Mouse (Mus musculus): ENCODE data around the gene Slc3a2. TPM values are rescaled to one million over a fixed set of nuclear protein-coding genes. Genes with fewer than 3 reads are reported as not detected.

Slc3a2 gene
- polyA plus RNA-seq (2015; fragmentation: Nextera tagmentation; extraction: Ambion mirVana): 158 and 159 TPM in 2 replicates

GRCm38 (mm10) chr19:8722907-8723573, at the start of gene Slc3a2:
TSS of gene Slc3a2 (minus strand) at chr19:8723369.
- peak within 1 kb of the TSS; percentile 89 for H3K9ac ChIP-seq (replicated peaks)
- under 1% methylated on average over 50 of the region's 50 CpGs for WGBS
- H3K9me3 ChIP-seq (replicated peaks): no peaks in the 10 kb centered on the region
- H3K36me3 ChIP-seq: peaks cover 26% of the 10 kb centered on the region
- peak; percentile 97 for ATAC-seq (ENCODE audit: low FRiP score)
- peak within 1 kb of the TSS; percentile 96 for H3K27ac ChIP-seq (replicated peaks)
- H3K4me2 ChIP-seq: peak within 1 kb of the TSS; percentile 67
- H3K27me3 ChIP-seq (replicated peaks): no peaks in the 10 kb centered on the region
- peak within 1 kb of the TSS; percentile 70 for H3K4me3 ChIP-seq (replicated peaks)
- H3K4me1 ChIP-seq: peaks cover 39% of the 10 kb centered on the region

- ATAC-seq (ENCODE audit: low FRiP score): peak; percentile 43; the same call in 1 of the 2 replicates
- H3K36me3 ChIP-seq: peaks cover 57% of the 10 kb centered on the region
Measured at GRCm38 (mm10) chr19:8770567-8771270, 47.5 kb upstream of the Slc3a2 start, which contains the start of gene Tmem223. TSS of gene Tmem223 (plus strand) at chr19:8770996.

GRCm38 (mm10) chr19:8765562-8765961, 42.4 kb upstream of the Slc3a2 start:
- no peak overlapping the region for H3K4me3 ChIP-seq (replicated peaks)
- no peak overlapping the region for H3K27ac ChIP-seq (replicated peaks)
- no peaks in the 10 kb centered on the region for H3K27me3 ChIP-seq (replicated peaks)
- H3K36me3 ChIP-seq: peaks cover 83% of the 10 kb centered on the region
- no peak overlapping the region for H3K9ac ChIP-seq (replicated peaks)
- WGBS: 97% methylated on average over 9 of the region's 9 CpGs
- no peak for ATAC-seq (ENCODE audit: low FRiP score)
- no peak overlapping the region for H3K4me2 ChIP-seq
- peaks cover 4% of the 10 kb centered on the region for H3K4me1 ChIP-seq
- no peaks in the 10 kb centered on the region for H3K9me3 ChIP-seq (replicated peaks)

More at GRCm38 (mm10) chr19:8770567-8771270, 47.5 kb upstream of the Slc3a2 start, which contains the start of gene Tmem223:
- Histone ChIP-seq H3K27ac (replicated peaks) (peak within 1 kb of the TSS; percentile 90), H3K4me1 (peaks cover 38% of the 10 kb centered on the region), H3K9ac (replicated peaks) (peak within 1 kb of the TSS; percentile 90), H3K9me3 (replicated peaks) (no peaks in the 10 kb centered on the region), H3K4me3 (replicated peaks) (peak within 1 kb of the TSS; percentile 75), H3K4me2 (peak within 1 kb of the TSS; percentile 71), H3K27me3 (replicated peaks) (no peaks in the 10 kb centered on the region)
- WGBS: 20% methylated on average over 29 of the region's 29 CpGs

- no peak for ATAC-seq (ENCODE audit: low FRiP score)
- H3K4me3 ChIP-seq (replicated peaks): no peak overlapping the region
- H3K4me1 ChIP-seq: peaks cover 9% of the 10 kb centered on the region
- H3K9me3 ChIP-seq (replicated peaks): no peaks in the 10 kb centered on the region
- H3K27me3 ChIP-seq (replicated peaks): no peaks in the 10 kb centered on the region
- WGBS: 95% methylated on average over 4 of the region's 4 CpGs
- no peak overlapping the region for H3K27ac ChIP-seq (replicated peaks)
- peaks cover 63% of the 10 kb centered on the region for H3K36me3 ChIP-seq
- no peak overlapping the region for H3K9ac ChIP-seq (replicated peaks)
- no peak overlapping the region for H3K4me2 ChIP-seq
Measured at GRCm38 (mm10) chr19:8763276-8763675, 40.1 kb upstream of the Slc3a2 start.

GRCm38 (mm10) chr19:8760757-8761156, 37.6 kb upstream of the Slc3a2 start:
- Histone ChIP-seq H3K9me3 (replicated peaks) (no peaks in the 10 kb centered on the region), H3K4me3 (replicated peaks) (no peak overlapping the region), H3K36me3 (peaks cover 38% of the 10 kb centered on the region), H3K27ac (replicated peaks) (no peak overlapping the region), H3K9ac (replicated peaks) (no peak overlapping the region), H3K4me1 (peaks cover 23% of the 10 kb centered on the region), H3K4me2 (no peak overlapping the region), H3K27me3 (replicated peaks) (no peaks in the 10 kb centered on the region)
- no peak for ATAC-seq (ENCODE audit: low FRiP score)
- 85% methylated on average over 2 of the region's 2 CpGs for WGBS

- ATAC-seq (ENCODE audit: low FRiP score): no peak
- Histone ChIP-seq H3K4me2 (peak overlapping the region; percentile 75), H3K36me3 (peaks cover 34% of the 10 kb centered on the region), H3K9ac (replicated peaks) (no peak overlapping the region), H3K9me3 (replicated peaks) (no peaks in the 10 kb centered on the region), H3K27ac (replicated peaks) (no peak overlapping the region), H3K4me1 (peaks cover 34% of the 10 kb centered on the region), H3K27me3 (replicated peaks) (no peaks in the 10 kb centered on the region), H3K4me3 (replicated peaks) (no peak overlapping the region)
- WGBS: 88% methylated on average over 2 of the region's 2 CpGs
Measured at GRCm38 (mm10) chr19:8758899-8759298, 35.7 kb upstream of the Slc3a2 start.

- 5% methylated on average over 14 of the region's 14 CpGs for WGBS
- Histone ChIP-seq H3K4me1 (peaks cover 34% of the 10 kb centered on the region), H3K4me3 (replicated peaks) (peak overlapping the region; percentile 99), H3K4me2 (peak overlapping the region; percentile 75), H3K27ac (replicated peaks) (peak overlapping the region; percentile 89), H3K27me3 (replicated peaks) (no peaks in the 10 kb centered on the region), H3K36me3 (peaks cover 29% of the 10 kb centered on the region), H3K9ac (replicated peaks) (peak overlapping the region; percentile 98), H3K9me3 (replicated peaks) (no peaks in the 10 kb centered on the region)
- ATAC-seq (ENCODE audit: low FRiP score): 0 out of 2 replicates have a peak, but pooled peaks have one; percentile 7
Measured at GRCm38 (mm10) chr19:8757471-8757998, 34.4 kb upstream of the Slc3a2 start.

GRCm38 (mm10) chr19:8756635-8757387, 33.6 kb upstream of the Slc3a2 start, which contains the start of gene Nxf1:
TSS of gene Nxf1 (plus strand) at chr19:8757073.
- Histone ChIP-seq H3K4me1 (peaks cover 34% of the 10 kb centered on the region), H3K27me3 (replicated peaks) (no peaks in the 10 kb centered on the region), H3K4me3 (replicated peaks) (peak within 1 kb of the TSS; percentile 99), H3K36me3 (peaks cover 30% of the 10 kb centered on the region), H3K9ac (replicated peaks) (peak within 1 kb of the TSS; percentile 98), H3K27ac (replicated peaks) (peak within 1 kb of the TSS; percentile 89), H3K9me3 (replicated peaks) (no peaks in the 10 kb centered on the region), H3K4me2 (peak within 1 kb of the TSS; percentile 75)
- peak; percentile 97 for ATAC-seq (ENCODE audit: low FRiP score)
- under 1% methylated on average over 74 of the region's 75 CpGs for WGBS

- no peak for ATAC-seq (ENCODE audit: low FRiP score)
- H3K27ac ChIP-seq (replicated peaks): no peak overlapping the region
- H3K36me3 ChIP-seq: peaks cover 40% of the 10 kb centered on the region
- H3K27me3 ChIP-seq (replicated peaks): no peaks in the 10 kb centered on the region
- peak overlapping the region; percentile 99; the same call in 1 of the 2 replicates for H3K4me3 ChIP-seq (replicated peaks)
- no peaks in the 10 kb centered on the region for H3K9me3 ChIP-seq (replicated peaks)
- H3K4me2 ChIP-seq: peak overlapping the region; percentile 75
- peaks cover 34% of the 10 kb centered on the region for H3K4me1 ChIP-seq
- H3K9ac ChIP-seq (replicated peaks): no peak overlapping the region
- 81% methylated on average over 3 of the region's 3 CpGs for WGBS
Measured at GRCm38 (mm10) chr19:8755652-8756051, 32.5 kb upstream of the Slc3a2 start.

- no peak overlapping the region for H3K27ac ChIP-seq (replicated peaks)
- H3K27me3 ChIP-seq (replicated peaks): no peaks in the 10 kb centered on the region
- peaks cover 84% of the 10 kb centered on the region for H3K36me3 ChIP-seq
- H3K4me3 ChIP-seq (replicated peaks): no peak overlapping the region
- H3K9ac ChIP-seq (replicated peaks): no peak overlapping the region
- 77% methylated on average over 2 of the region's 2 CpGs for WGBS
- H3K4me2 ChIP-seq: no peak overlapping the region
- H3K4me1 ChIP-seq: peaks cover 14% of the 10 kb centered on the region
- no peak for ATAC-seq (ENCODE audit: low FRiP score)
- no peaks in the 10 kb centered on the region for H3K9me3 ChIP-seq (replicated peaks)
Measured at GRCm38 (mm10) chr19:8747368-8747767, 24.2 kb upstream of the Slc3a2 start.

- ATAC-seq (ENCODE audit: low FRiP score): no peak
- Histone ChIP-seq H3K9ac (replicated peaks) (no peak overlapping the region), H3K27me3 (replicated peaks) (no peaks in the 10 kb centered on the region), H3K4me3 (replicated peaks) (no peak overlapping the region), H3K4me1 (peaks cover 26% of the 10 kb centered on the region), H3K9me3 (replicated peaks) (no peaks in the 10 kb centered on the region), H3K27ac (replicated peaks) (no peak overlapping the region), H3K4me2 (no peak overlapping the region), H3K36me3 (peaks cover 66% of the 10 kb centered on the region)
- WGBS: 95% methylated on average over 1 of the region's 1 CpGs
Measured at GRCm38 (mm10) chr19:8745382-8745781, 22.2 kb upstream of the Slc3a2 start.

All from neural tube, embryonic 15.5 days (tissue).